Mouse (Mus musculus) midbrain, embryonic 12.5 days (tissue): ENCODE measurements around the gene Gch1. TPM values are rescaled to one million over a fixed set of nuclear protein-coding genes. Genes with fewer than 3 reads are reported as not detected.

Experiments used
- ATAC-seq: fragments of 200-750 bp; cut with Nextera tagmentation; 2 replicates; pipeline ENCODE4 v1.8.0; 2017; ENCODE audit warnings: low read depth, moderate TSS enrichment, moderate library complexity; ENCODE audit not compliant: low FRiP score
- H3K27ac ChIP-seq: fragments of 300-500 bp; sonication (generic); replicated peaks from 2 replicates; pipeline ENCODE4 v1.5.1; 2016; ENCODE audit warnings: mild to moderate bottlenecking
- H3K27me3 ChIP-seq: fragments of 300-500 bp; sonication (generic); 2 replicates; pipeline ENCODE4 v1.6.1; 2016; ENCODE audit warnings: mild to moderate bottlenecking
- H3K36me3 ChIP-seq: fragments of 300-500 bp; sonication (generic); 2 replicates; pipeline ENCODE4 v1.6.1; 2016
- H3K4me1 ChIP-seq: fragments of 300-500 bp; sonication (generic); 2 replicates; pipeline ENCODE4 v1.6.1; 2016
- H3K4me2 ChIP-seq: fragments of 300-500 bp; sonication (generic); replicated peaks from 2 replicates; pipeline ENCODE4 v1.6.1; 2016; ENCODE audit warnings: mild to moderate bottlenecking, moderate library complexity
- H3K4me3 ChIP-seq: fragments of 300-500 bp; sonication (generic); 2 replicates; pipeline ENCODE4 v1.5.1; 2016; ENCODE audit warnings: mild to moderate bottlenecking
- H3K9ac ChIP-seq: fragments of 300-500 bp; sonication (generic); replicated peaks from 2 replicates; pipeline ENCODE4 v1.6.1; 2016; ENCODE audit warnings: mild to moderate bottlenecking, moderate library complexity
- H3K9me3 ChIP-seq: fragments of 300-500 bp; sonication (generic); 2 replicates; pipeline ENCODE4 v1.6.1; 2016; ENCODE audit warnings: mild to moderate bottlenecking
- WGBS: fragments of 180-500 bp; shearing (Covaris S2); methylation state at CpG from one replicate; pipeline ENCODE4 v1.1.7; 2016; 5-methylcytosine and 5-hydroxymethylcytosine counted together
- polyA plus RNA-seq: library from polyadenylated mRNA; unstranded; fragments of >200 nt; fragmentation: Nextera tagmentation; extraction: Ambion mirVana; gene quantifications from 2 replicates; pipeline ENCODE4 v1.2.1, GENCODE M21; 2016

The Gch1 gene
- polyA plus RNA-seq, 1 experiment from 2014 or later: 5.0 TPM

GRCm38 (mm10) chr14:47194096-47194495 is 4.9 kb upstream of the Gch1 start:
- no peaks in the 10 kb centered on the region for H3K4me1 ChIP-seq
- H3K4me2 ChIP-seq: no peak overlapping the region
- H3K4me3 ChIP-seq: no peak overlapping the region
- H3K27me3 ChIP-seq: no peaks in the 10 kb centered on the region
- ATAC-seq: no peak
- 38% methylated on average over 4 of the region's 4 CpGs for WGBS
- H3K9me3 ChIP-seq: no peaks in the 10 kb centered on the region
- H3K27ac ChIP-seq: no peak overlapping the region
- no peaks in the 10 kb centered on the region for H3K36me3 ChIP-seq
- H3K9ac ChIP-seq: no peak overlapping the region

- 71% methylated on average over 6 of the region's 6 CpGs for WGBS
- Histone ChIP-seq H3K27ac (no peak overlapping the region), H3K4me2 (no peak overlapping the region), H3K9ac (no peak overlapping the region), H3K4me3 (no peak overlapping the region), H3K36me3 (no peaks in the 10 kb centered on the region), H3K27me3 (peaks cover 5% of the 10 kb centered on the region), H3K9me3 (no peaks in the 10 kb centered on the region), H3K4me1 (peaks cover 3% of the 10 kb centered on the region)
- no peak for ATAC-seq
Measured at GRCm38 (mm10) chr14:47193506-47193905, 4.3 kb upstream of the Gch1 start.

GRCm38 (mm10) chr14:47191861-47192260 is 2.6 kb upstream of the Gch1 start:
- ATAC-seq: no peak

GRCm38 (mm10) chr14:47190626-47191025 is 1.4 kb upstream of the Gch1 start:
- Histone ChIP-seq H3K36me3 (no peaks in the 10 kb centered on the region), H3K27me3 (peaks cover 19% of the 10 kb centered on the region), H3K4me3 (no peak overlapping the region), H3K9me3 (no peaks in the 10 kb centered on the region), H3K4me1 (peaks cover 7% of the 10 kb centered on the region), H3K9ac (no peak overlapping the region), H3K4me2 (no peak overlapping the region), H3K27ac (no peak overlapping the region)
- WGBS: 85% methylated on average over 4 of the region's 4 CpGs
- ATAC-seq: no peak

More at GRCm38 (mm10) chr14:47191861-47192260, 2.6 kb upstream of the Gch1 start:
- H3K27ac ChIP-seq: no peak overlapping the region
- no peak overlapping the region for H3K9ac ChIP-seq
- H3K36me3 ChIP-seq: no peaks in the 10 kb centered on the region
- no peak overlapping the region for H3K4me2 ChIP-seq
- H3K27me3 ChIP-seq: peaks cover 19% of the 10 kb centered on the region
- no peaks in the 10 kb centered on the region for H3K9me3 ChIP-seq
- whole genome bisulfite sequencing: 57% methylated on average over 5 of the region's 5 CpGs
- no peak overlapping the region for H3K4me3 ChIP-seq
- peaks cover 7% of the 10 kb centered on the region for H3K4me1 ChIP-seq

GRCm38 (mm10) chr14:47189635-47189955 is 382 bp upstream of the Gch1 start:
- Histone ChIP-seq H3K4me3 (peak overlapping the region; percentile 82), H3K27ac (no peak overlapping the region), H3K4me1 (peaks cover 7% of the 10 kb centered on the region), H3K9ac (peak overlapping the region; percentile 61; the same call in 1 of the 2 replicates), H3K36me3 (no peaks in the 10 kb centered on the region), H3K27me3 (peaks cover 19% of the 10 kb centered on the region), H3K9me3 (no peaks in the 10 kb centered on the region), H3K4me2 (peak overlapping the region; percentile 99)
- peak; percentile 29; the same call in 1 of the 2 replicates for ATAC-seq
- 15% methylated on average over 8 of the region's 8 CpGs for WGBS

- Histone ChIP-seq H3K9me3 (no peaks in the 10 kb centered on the region), H3K4me3 (peak overlapping the region; percentile 82), H3K27me3 (peaks cover 19% of the 10 kb centered on the region), H3K27ac (no peak overlapping the region), H3K36me3 (no peaks in the 10 kb centered on the region), H3K4me2 (peak overlapping the region; percentile 99), H3K9ac (peak overlapping the region; percentile 61), H3K4me1 (peaks cover 7% of the 10 kb centered on the region)
- ATAC-seq: peak; percentile 50
- under 1% methylated on average over 16 of the region's 16 CpGs for WGBS
Measured at GRCm38 (mm10) chr14:47188475-47188847, 752 bp downstream of the Gch1 start.

- WGBS: 34% methylated on average over 12 of the region's 12 CpGs
Measured at GRCm38 (mm10) chr14:47187666-47188360, 1.4 kb downstream of the Gch1 start.

GRCm38 (mm10) chr14:47187261-47187660 is 2.0 kb downstream of the Gch1 start:
- no peak overlapping the region for H3K4me3 ChIP-seq
- no peak overlapping the region for H3K9ac ChIP-seq
- peaks cover 19% of the 10 kb centered on the region for H3K27me3 ChIP-seq
- no peak overlapping the region for H3K27ac ChIP-seq
- H3K4me1 ChIP-seq: peaks cover 7% of the 10 kb centered on the region
- no peaks in the 10 kb centered on the region for H3K36me3 ChIP-seq
- 7% methylated on average over 1 of the region's 1 CpGs for WGBS
- H3K4me2 ChIP-seq: no peak overlapping the region
- no peak for ATAC-seq
- H3K9me3 ChIP-seq: no peaks in the 10 kb centered on the region

More at GRCm38 (mm10) chr14:47187666-47188360, 1.4 kb downstream of the Gch1 start:
- no peaks in the 10 kb centered on the region for H3K9me3 ChIP-seq
- peak overlapping the region; percentile 99; the same call in 1 of the 2 replicates for H3K4me2 ChIP-seq
- H3K4me1 ChIP-seq: peaks cover 7% of the 10 kb centered on the region
- H3K36me3 ChIP-seq: no peaks in the 10 kb centered on the region
- H3K4me3 ChIP-seq: no peak overlapping the region; the same call in 1 of the 2 replicates
- no peak overlapping the region for H3K9ac ChIP-seq
- H3K27ac ChIP-seq: no peak overlapping the region
- ATAC-seq: no peak
- peaks cover 19% of the 10 kb centered on the region for H3K27me3 ChIP-seq

GRCm38 (mm10) chr14:47186561-47186960 is 2.7 kb downstream of the Gch1 start:
- Histone ChIP-seq H3K36me3 (no peaks in the 10 kb centered on the region), H3K4me2 (no peak overlapping the region), H3K27ac (no peak overlapping the region), H3K27me3 (peaks cover 19% of the 10 kb centered on the region), H3K9ac (no peak overlapping the region), H3K4me1 (peaks cover 7% of the 10 kb centered on the region), H3K4me3 (no peak overlapping the region), H3K9me3 (no peaks in the 10 kb centered on the region)
- 84% methylated on average over 2 of the region's 2 CpGs for WGBS
- no peak for ATAC-seq

- Histone ChIP-seq H3K9me3 (no peaks in the 10 kb centered on the region), H3K9ac (no peak overlapping the region), H3K27me3 (no peaks in the 10 kb centered on the region; the same call in 1 of the 2 replicates), H3K4me3 (no peak overlapping the region), H3K27ac (no peak overlapping the region), H3K4me1 (no peaks in the 10 kb centered on the region), H3K36me3 (no peaks in the 10 kb centered on the region), H3K4me2 (no peak overlapping the region)
- no peak for ATAC-seq
- 62% methylated on average over 11 of the region's 11 CpGs for WGBS
Measured at GRCm38 (mm10) chr14:47181497-47182290, 7.5 kb downstream of the Gch1 start.

- Histone ChIP-seq H3K9me3 (no peaks in the 10 kb centered on the region), H3K27ac (no peak overlapping the region), H3K27me3 (no peaks in the 10 kb centered on the region), H3K4me1 (no peaks in the 10 kb centered on the region), H3K9ac (no peak overlapping the region), H3K4me2 (no peak overlapping the region), H3K36me3 (no peaks in the 10 kb centered on the region), H3K4me3 (no peak overlapping the region)
- ATAC-seq: no peak
- 94% methylated on average over 5 of the region's 5 CpGs for WGBS
Measured at GRCm38 (mm10) chr14:47178851-47179250, 10.4 kb downstream of the Gch1 start.

GRCm38 (mm10) chr14:47177846-47178414 is 11.3 kb downstream of the Gch1 start:
- no peak overlapping the region for H3K9ac ChIP-seq
- H3K4me1 ChIP-seq: no peaks in the 10 kb centered on the region
- no peaks in the 10 kb centered on the region for H3K27me3 ChIP-seq
- ATAC-seq: no peak
- no peak overlapping the region for H3K27ac ChIP-seq
- no peak overlapping the region for H3K4me3 ChIP-seq
- H3K36me3 ChIP-seq: no peaks in the 10 kb centered on the region
- WGBS: 75% methylated on average over 13 of the region's 13 CpGs
- H3K4me2 ChIP-seq: no peak overlapping the region
- no peaks in the 10 kb centered on the region for H3K9me3 ChIP-seq
